Mouse (Mus musculus) limb, embryonic 13.5 days (tissue): Measurements from ENCODE around the gene Bpgm. TPM values are rescaled to one million over a fixed set of nuclear protein-coding genes. Genes with fewer than 3 reads are reported as not detected.
A peak's percentile ranks its signal among the peaks of the same experiment; 100 is the strongest.

Experiments
- ATAC-seq: fragments of 200-750 bp; cut with Nextera tagmentation; 2 replicates; pipeline ENCODE4 v1.8.0; 2017; ENCODE audit warnings: low read depth, moderate number of reproducible peaks, moderate TSS enrichment; ENCODE audit not compliant: low FRiP score
- H3K27ac ChIP-seq: fragments of 300-500 bp; sonication (generic); 2 replicates; pipeline ENCODE4 v1.5.1; 2015; ENCODE audit warnings: inconsistent platforms, mild to moderate bottlenecking, moderate library complexity
- H3K27me3 ChIP-seq: fragments of 300-500 bp; sonication (generic); 2 replicates; pipeline ENCODE4 v1.6.1; 2015; ENCODE audit warnings: mild to moderate bottlenecking, inconsistent platforms
- H3K36me3 ChIP-seq: fragments of 300-500 bp; sonication (generic); 2 replicates; pipeline ENCODE4 v1.6.1; 2015; ENCODE audit warnings: inconsistent platforms, mild to moderate bottlenecking, moderate library complexity
- H3K4me1 ChIP-seq: fragments of 300-500 bp; sonication (generic); 2 replicates; pipeline ENCODE4 v1.6.1; 2015; ENCODE audit warnings: inconsistent platforms
- H3K4me2 ChIP-seq: fragments of 300-500 bp; sonication (generic); replicated peaks from 2 replicates; pipeline ENCODE4 v1.6.1; 2015; ENCODE audit warnings: inconsistent platforms, mild to moderate bottlenecking, moderate library complexity
- H3K4me3 ChIP-seq: fragments of 300-500 bp; sonication (generic); 2 replicates; pipeline ENCODE4 v1.5.1; 2015; ENCODE audit warnings: moderate library complexity, mild to moderate bottlenecking, inconsistent platforms
- H3K9ac ChIP-seq: fragments of 300-500 bp; sonication (generic); 2 replicates; pipeline ENCODE4 v1.6.1; 2015; ENCODE audit warnings: mild to moderate bottlenecking, inconsistent platforms
- H3K9me3 ChIP-seq: fragments of 300-500 bp; sonication (generic); 2 replicates; pipeline ENCODE4 v1.6.1; 2016; ENCODE audit warnings: inconsistent platforms
- WGBS: fragments of 180-500 bp; shearing (Covaris S2); methylation state at CpG from one replicate; pipeline ENCODE4 v1.1.7; 2015; 5-methylcytosine and 5-hydroxymethylcytosine counted together
- polyA plus RNA-seq: library from polyadenylated mRNA; unstranded; fragments of >200 nt; fragmentation: Nextera tagmentation; extraction: Ambion mirVana; gene quantifications from 2 replicates; pipeline ENCODE4 v1.2.1, GENCODE M21; 2015

Bpgm gene
- polyA plus RNA-seq, 1 experiment from 2014 or later: 41.4 TPM

GRCm38 (mm10) chr6:34473346-34473745, 2.7 kb upstream of the Bpgm start:
- 85% methylated on average over 1 of the region's 1 CpGs for WGBS
- H3K9me3 ChIP-seq: no peaks in the 10 kb centered on the region
- H3K4me2 ChIP-seq: no peak overlapping the region
- peaks cover 18% of the 10 kb centered on the region for H3K4me1 ChIP-seq
- no peak for ATAC-seq
- H3K27me3 ChIP-seq: no peaks in the 10 kb centered on the region
- no peaks in the 10 kb centered on the region for H3K36me3 ChIP-seq
- H3K9ac ChIP-seq: no peak overlapping the region
- H3K27ac ChIP-seq: no peak overlapping the region
- H3K4me3 ChIP-seq: no peak overlapping the region

- Histone ChIP-seq H3K27me3 (no peaks in the 10 kb centered on the region), H3K36me3 (no peaks in the 10 kb centered on the region), H3K4me1 (peaks cover 24% of the 10 kb centered on the region), H3K9ac (no peak overlapping the region), H3K4me3 (no peak overlapping the region), H3K4me2 (no peak overlapping the region), H3K27ac (no peak overlapping the region), H3K9me3 (no peaks in the 10 kb centered on the region)
- no peak for ATAC-seq
- WGBS: 58% methylated on average over 3 of the region's 3 CpGs
Measured at GRCm38 (mm10) chr6:34474031-34474430, 2.0 kb upstream of the Bpgm start.

GRCm38 (mm10) chr6:34475391-34475790, 616 bp upstream of the Bpgm start:
- no peak for ATAC-seq
- H3K9me3 ChIP-seq: no peaks in the 10 kb centered on the region
- H3K27ac ChIP-seq: no peak overlapping the region; the same call in 1 of the 2 replicates
- peaks cover 35% of the 10 kb centered on the region for H3K4me1 ChIP-seq
- H3K4me3 ChIP-seq: peak overlapping the region; percentile 68
- no peaks in the 10 kb centered on the region for H3K36me3 ChIP-seq
- H3K4me2 ChIP-seq: peak overlapping the region; percentile 86
- no peaks in the 10 kb centered on the region for H3K27me3 ChIP-seq
- H3K9ac ChIP-seq: peak overlapping the region; percentile 64
- 20% methylated on average over 6 of the region's 6 CpGs for WGBS

GRCm38 (mm10) chr6:34478036-34478435, 2.0 kb downstream of the Bpgm start:
- Histone ChIP-seq H3K27me3 (no peaks in the 10 kb centered on the region), H3K9ac (no peak overlapping the region), H3K27ac (no peak overlapping the region), H3K4me1 (peaks cover 46% of the 10 kb centered on the region), H3K36me3 (no peaks in the 10 kb centered on the region), H3K4me2 (peak overlapping the region; percentile 51), H3K9me3 (no peaks in the 10 kb centered on the region), H3K4me3 (peak overlapping the region; percentile 7; the same call in 1 of the 2 replicates)
- ATAC-seq: no peak
- 72% methylated on average over 7 of the region's 7 CpGs for WGBS

- H3K9ac ChIP-seq: no peak overlapping the region
- peaks cover 46% of the 10 kb centered on the region for H3K4me1 ChIP-seq
- H3K36me3 ChIP-seq: no peaks in the 10 kb centered on the region
- peak overlapping the region; percentile 28; the same call in 1 of the 2 replicates for H3K27ac ChIP-seq
- whole genome bisulfite sequencing: 24% methylated on average over 6 of the region's 6 CpGs
- no peaks in the 10 kb centered on the region for H3K9me3 ChIP-seq
- H3K4me2 ChIP-seq: peak overlapping the region; percentile 51
- peak overlapping the region; percentile 11 for H3K4me3 ChIP-seq
- no peaks in the 10 kb centered on the region for H3K27me3 ChIP-seq
- no peak for ATAC-seq
Measured at GRCm38 (mm10) chr6:34478677-34479360, 2.8 kb downstream of the Bpgm start.

- Histone ChIP-seq H3K36me3 (no peaks in the 10 kb centered on the region), H3K4me3 (no peak overlapping the region), H3K27ac (no peak overlapping the region), H3K27me3 (no peaks in the 10 kb centered on the region), H3K4me2 (peak overlapping the region; percentile 51), H3K9ac (no peak overlapping the region), H3K4me1 (peaks cover 46% of the 10 kb centered on the region), H3K9me3 (no peaks in the 10 kb centered on the region)
- WGBS: 20% methylated on average over 8 of the region's 8 CpGs
- ATAC-seq: no peak
Measured at GRCm38 (mm10) chr6:34479531-34479930, 3.5 kb downstream of the Bpgm start.

GRCm38 (mm10) chr6:34480749-34481148, 4.7 kb downstream of the Bpgm start:
- H3K4me1 ChIP-seq: peaks cover 49% of the 10 kb centered on the region
- no peak overlapping the region for H3K9ac ChIP-seq
- peak overlapping the region; percentile 9; the same call in 1 of the 2 replicates for H3K4me2 ChIP-seq
- H3K27me3 ChIP-seq: no peaks in the 10 kb centered on the region
- H3K4me3 ChIP-seq: no peak overlapping the region
- H3K27ac ChIP-seq: no peak overlapping the region; the same call in 1 of the 2 replicates
- ATAC-seq: no peak
- 31% methylated on average over 4 of the region's 4 CpGs for WGBS
- no peaks in the 10 kb centered on the region for H3K9me3 ChIP-seq
- H3K36me3 ChIP-seq: no peaks in the 10 kb centered on the region; the same call in 1 of the 2 replicates

- WGBS: 70% methylated on average over 6 of the region's 6 CpGs
- no peaks in the 10 kb centered on the region for H3K9me3 ChIP-seq
- H3K4me2 ChIP-seq: no peak overlapping the region
- H3K4me1 ChIP-seq: peaks cover 49% of the 10 kb centered on the region
- no peak for ATAC-seq
- no peaks in the 10 kb centered on the region; the same call in 1 of the 2 replicates for H3K36me3 ChIP-seq
- H3K27ac ChIP-seq: no peak overlapping the region
- H3K9ac ChIP-seq: no peak overlapping the region
- H3K27me3 ChIP-seq: no peaks in the 10 kb centered on the region
- no peak overlapping the region for H3K4me3 ChIP-seq
Measured at GRCm38 (mm10) chr6:34481349-34481748, 5.3 kb downstream of the Bpgm start.

- no peak overlapping the region for H3K4me3 ChIP-seq
- no peaks in the 10 kb centered on the region for H3K27me3 ChIP-seq
- H3K9ac ChIP-seq: no peak overlapping the region
- no peak overlapping the region for H3K27ac ChIP-seq
- peaks cover 7% of the 10 kb centered on the region for H3K36me3 ChIP-seq
- 87% methylated on average over 4 of the region's 4 CpGs for WGBS
- H3K4me2 ChIP-seq: no peak overlapping the region
- ATAC-seq: no peak
- H3K4me1 ChIP-seq: peaks cover 40% of the 10 kb centered on the region
- H3K9me3 ChIP-seq: no peaks in the 10 kb centered on the region
Measured at GRCm38 (mm10) chr6:34482842-34483241, 6.8 kb downstream of the Bpgm start.

GRCm38 (mm10) chr6:34483390-34483789, 7.4 kb downstream of the Bpgm start:
- no peak overlapping the region for H3K4me3 ChIP-seq
- no peak overlapping the region for H3K4me2 ChIP-seq
- 77% methylated on average over 5 of the region's 5 CpGs for WGBS
- peaks cover 36% of the 10 kb centered on the region for H3K4me1 ChIP-seq
- no peak overlapping the region for H3K9ac ChIP-seq
- H3K27ac ChIP-seq: no peak overlapping the region
- no peaks in the 10 kb centered on the region for H3K27me3 ChIP-seq
- peaks cover 12% of the 10 kb centered on the region for H3K36me3 ChIP-seq
- H3K9me3 ChIP-seq: no peaks in the 10 kb centered on the region
- no peak for ATAC-seq

GRCm38 (mm10) chr6:34483811-34484210, 7.8 kb downstream of the Bpgm start:
- Histone ChIP-seq H3K9me3 (no peaks in the 10 kb centered on the region), H3K9ac (no peak overlapping the region), H3K27me3 (no peaks in the 10 kb centered on the region), H3K36me3 (peaks cover 16% of the 10 kb centered on the region), H3K27ac (no peak overlapping the region), H3K4me2 (no peak overlapping the region), H3K4me3 (no peak overlapping the region), H3K4me1 (peaks cover 32% of the 10 kb centered on the region)
- ATAC-seq: no peak
- WGBS: 85% methylated on average over 7 of the region's 7 CpGs

- no peak for ATAC-seq
- Histone ChIP-seq H3K9me3 (no peaks in the 10 kb centered on the region), H3K9ac (no peak overlapping the region), H3K4me3 (no peak overlapping the region), H3K4me2 (no peak overlapping the region), H3K27me3 (no peaks in the 10 kb centered on the region), H3K27ac (no peak overlapping the region), H3K36me3 (peaks cover 19% of the 10 kb centered on the region), H3K4me1 (peaks cover 13% of the 10 kb centered on the region)
- WGBS: 79% methylated on average over 14 of the region's 14 CpGs
Measured at GRCm38 (mm10) chr6:34486071-34486626, 10.1 kb downstream of the Bpgm start.
